Mouse (Mus musculus) liver, adult 2 months (tissue): Measurements from ENCODE around the gene Dlx1. TPM values are rescaled to one million over a fixed set of nuclear protein-coding genes. Genes with fewer than 3 reads are reported as not detected.
A peak's percentile ranks its signal among the peaks of the same experiment; 100 is the strongest.

Experiments
- DNase-seq: peaks from one replicate; pipeline ENCODE4 v3.0.0-alpha.2; 2011; ENCODE audit warnings: low read depth, low spot score; ENCODE audit errors: extremely low read depth
- H3K27ac ChIP-seq: fragments of 200-500 bp; replicated peaks from 2 replicates; pipeline ENCODE4 v1.5.1; 2012; ENCODE audit warnings: low read depth, mild to moderate bottlenecking, control low read depth, inconsistent platforms, low read length; ENCODE audit not compliant: insufficient read depth
- H3K27me3 ChIP-seq: fragments of 200-500 bp; 2 replicates; pipeline ENCODE4 v1.6.1; 2012; ENCODE audit warnings: mild to moderate bottlenecking, moderate library complexity, low read length, inconsistent platforms; ENCODE audit not compliant: control insufficient read depth, insufficient read depth
- H3K36me3 ChIP-seq: fragments of 200-500 bp; 2 replicates; pipeline ENCODE4 v1.6.1; 2012; ENCODE audit warnings: low read length, inconsistent platforms; ENCODE audit not compliant: control insufficient read depth, insufficient read depth
- H3K4me1 ChIP-seq: fragments of 200-500 bp; 2 replicates; pipeline ENCODE4 v1.6.1; 2011; ENCODE audit warnings: low read length; ENCODE audit not compliant: control insufficient read depth, insufficient read depth
- H3K4me3 ChIP-seq: fragments of 200-500 bp; 2 replicates; pipeline ENCODE4 v1.5.1; 2011; ENCODE audit warnings: low read depth, mild to moderate bottlenecking, control low read depth, low read length, moderate library complexity; ENCODE audit not compliant: insufficient read depth
- H3K79me2 ChIP-seq: fragments of 200-500 bp; 2 replicates; pipeline ENCODE4 v1.6.1; 2012; ENCODE audit warnings: inconsistent platforms, mild to moderate bottlenecking, low read length, moderate library complexity; ENCODE audit not compliant: control insufficient read depth, insufficient read depth
- H3K9ac ChIP-seq: fragments of 200-500 bp; 2 replicates; pipeline ENCODE4 v1.6.1; 2012; ENCODE audit warnings: low read depth, mild to moderate bottlenecking, control low read depth, inconsistent platforms, low read length
- CTCF ChIP-seq: fragments of 200-500 bp; IDR thresholded peaks from 2 replicates; pipeline ENCODE4 v1.5.1; 2011; ENCODE audit warnings: low read depth, low read length, control low read depth
- POLR2A ChIP-seq: fragments of 200-500 bp; IDR thresholded peaks from 2 replicates; pipeline ENCODE4 v1.6.1; 2011; ENCODE audit warnings: low read length, control low read depth; ENCODE audit not compliant: insufficient read depth; ENCODE audit errors: extremely low read depth
- WGBS: fragments of 180-500 bp; shearing (Covaris S2); methylation state at CpG from one replicate; pipeline ENCODE4 v1.1.7; 2018; 5-methylcytosine and 5-hydroxymethylcytosine counted together
- polyA plus RNA-seq: library from polyadenylated mRNA; depleted of rRNA; stranded (reverse); fragments of >200 nt; gene quantifications from 2 replicates; pipeline ENCODE4 v1.2.3, GENCODE M21; 2012; rRNA removed
- total RNA-seq: library from RNA; depleted of rRNA; stranded (reverse); fragments of >200 nt; gene quantifications from 2 replicates; pipeline ENCODE4 v1.2.3, GENCODE M21; 2014; rRNA removed

The Dlx1 gene
- total RNA-seq (not detected in 2 replicates), polyA plus RNA-seq (not detected in 2 replicates)

- H3K27me3 ChIP-seq: peaks cover 47% of the 10 kb centered on the region
- no peak for DNase-seq
- 0 out of 2 replicates have a peak, but pooled peaks cover 3% of the 10 kb centered on the region for H3K4me1 ChIP-seq
- no peaks in the 10 kb centered on the region for H3K36me3 ChIP-seq
- no peaks in the 10 kb centered on the region for H3K79me2 ChIP-seq
- TF ChIP-seq POLR2A (no peak), CTCF (no peak)
- peak within 1 kb of the TSS; percentile 51; the same call in 1 of the 2 replicates for H3K4me3 ChIP-seq
- 6% methylated on average over 26 of the region's 26 CpGs for WGBS
- H3K9ac ChIP-seq: no peak within 1 kb of the TSS
- H3K27ac ChIP-seq: no peak within 1 kb of the TSS
Observed at GRCm38 (mm10) chr2:71528014-71528713, at the start of gene Dlx1. Gene Dlx1 (plus strand): TSS chr2:71528113.

GRCm38 (mm10) chr2:71479917-71480316, 48.0 kb upstream of the Dlx1 start:
- no peak for DNase-seq
- no peak overlapping the region for H3K4me3 ChIP-seq
- no peak overlapping the region for H3K27ac ChIP-seq
- H3K79me2 ChIP-seq: no peaks in the 10 kb centered on the region; the same call in 1 of the 2 replicates
- no peaks in the 10 kb centered on the region for H3K36me3 ChIP-seq
- no peaks in the 10 kb centered on the region for H3K27me3 ChIP-seq
- no peak overlapping the region for H3K9ac ChIP-seq
- WGBS: 81% methylated on average over 7 of the region's 7 CpGs
- TF ChIP-seq POLR2A: no peak
- TF ChIP-seq CTCF: no peak
- H3K4me1 ChIP-seq: no peaks in the 10 kb centered on the region

DNA sequence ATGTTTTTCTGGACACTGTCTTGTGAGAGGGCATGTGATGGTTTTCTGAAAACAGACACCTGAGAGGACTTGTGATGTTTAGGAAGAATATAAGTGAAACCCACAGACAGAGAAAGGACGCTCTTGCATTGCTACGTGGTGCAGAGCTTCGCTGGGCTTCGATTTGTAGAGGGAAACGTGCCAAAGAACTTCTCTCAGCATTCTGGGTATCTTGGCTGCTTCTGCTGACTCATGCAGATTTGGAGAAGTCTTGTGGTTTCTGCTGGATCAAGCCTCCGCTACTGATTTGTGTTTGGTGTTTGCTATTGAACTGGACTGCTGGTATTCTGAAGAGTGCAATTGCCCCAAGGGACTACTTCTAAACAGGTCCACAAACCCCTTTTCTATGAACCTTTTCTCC, 46.1 kb upstream of the Dlx1 start:
- H3K4me3 ChIP-seq: no peak overlapping the region
- DNase-seq: peak; percentile 49
- no peak overlapping the region for H3K9ac ChIP-seq
- H3K36me3 ChIP-seq: no peaks in the 10 kb centered on the region
- no peaks in the 10 kb centered on the region for H3K27me3 ChIP-seq
- H3K4me1 ChIP-seq: no peaks in the 10 kb centered on the region
- 83% methylated on average over 6 of the region's 6 CpGs for WGBS
- no peak overlapping the region for H3K27ac ChIP-seq
- TF ChIP-seq POLR2A (no peak), CTCF (no peak)
- H3K79me2 ChIP-seq: no peaks in the 10 kb centered on the region; the same call in 1 of the 2 replicates

GRCm38 (mm10) chr2:71483046-71483716, 44.7 kb upstream of the Dlx1 start:
- no peak overlapping the region for H3K27ac ChIP-seq
- no peaks in the 10 kb centered on the region; the same call in 1 of the 2 replicates for H3K79me2 ChIP-seq
- TF ChIP-seq POLR2A (no peak), CTCF (no peak)
- no peak overlapping the region for H3K9ac ChIP-seq
- no peak overlapping the region for H3K4me3 ChIP-seq
- no peak for DNase-seq
- no peaks in the 10 kb centered on the region for H3K4me1 ChIP-seq
- no peaks in the 10 kb centered on the region for H3K27me3 ChIP-seq
- WGBS: 85% methylated on average over 10 of the region's 10 CpGs
- H3K36me3 ChIP-seq: no peaks in the 10 kb centered on the region

DNA sequence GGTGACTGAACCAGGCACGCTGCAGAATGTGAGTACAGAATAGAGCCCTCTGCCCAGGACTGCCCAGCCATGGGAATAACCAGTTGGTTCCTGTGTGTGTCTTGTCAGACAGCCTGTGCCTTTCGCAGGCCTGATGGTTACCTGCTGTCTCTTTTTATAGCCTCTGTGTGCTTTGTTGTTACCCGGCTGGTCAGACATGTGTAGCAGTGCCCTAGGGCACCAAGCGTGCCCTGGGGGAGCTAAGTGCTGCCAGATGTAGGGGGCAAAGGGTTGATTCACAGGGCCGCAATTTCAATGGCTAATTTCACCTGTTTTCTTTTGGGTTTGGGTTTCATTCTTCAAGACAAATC, 44.2 kb upstream of the Dlx1 start:
- no peak for TF ChIP-seq CTCF
- no peak for TF ChIP-seq POLR2A
- DNase-seq: no peak
- no peak overlapping the region for H3K9ac ChIP-seq
- no peaks in the 10 kb centered on the region for H3K4me1 ChIP-seq
- H3K27ac ChIP-seq: no peak overlapping the region
- 88% methylated on average over 5 of the region's 5 CpGs for WGBS
- H3K79me2 ChIP-seq: no peaks in the 10 kb centered on the region; the same call in 1 of the 2 replicates
- no peaks in the 10 kb centered on the region for H3K27me3 ChIP-seq
- no peaks in the 10 kb centered on the region for H3K36me3 ChIP-seq
- H3K4me3 ChIP-seq: no peak overlapping the region

GRCm38 (mm10) chr2:71491295-71491694, 36.6 kb upstream of the Dlx1 start:
- TF ChIP-seq POLR2A (no peak), CTCF (no peak)
- Histone ChIP-seq H3K4me1 (no peaks in the 10 kb centered on the region), H3K79me2 (no peaks in the 10 kb centered on the region), H3K36me3 (no peaks in the 10 kb centered on the region), H3K4me3 (no peak overlapping the region), H3K27me3 (no peaks in the 10 kb centered on the region), H3K27ac (no peak overlapping the region), H3K9ac (no peak overlapping the region)
- DNase-seq: no peak
